Mouse (Mus musculus): ENCODE data around the gene Abcf1. TPM values are rescaled to one million over a fixed set of nuclear protein-coding genes. Genes with fewer than 3 reads are reported as not detected.

Gene Abcf1
- polyA plus RNA-seq, 1 experiment from 2014 or later, result 217 TPM

Other genes starting within 250 kb of the Abcf1 start
- gene Ier3, start 148.1 kb downstream of the Abcf1 start, polyA plus RNA-seq (2018), result 20.7 to 61.5 TPM (median 37.3 TPM) in 3 replicates
- 42.9 to 64.8 TPM (median 56.1 TPM) in 3 replicates for gene Flot1, start 146.5 kb downstream of the Abcf1 start, polyA plus RNA-seq (2018)
- gene Tubb5, start 131.5 kb downstream of the Abcf1 start, polyA plus RNA-seq (2018), result 187 to 603 TPM (median 205 TPM) in 3 replicates
- 12.5 to 32.8 TPM (median 22.9 TPM) in 3 replicates for gene Mdc1, start 128.2 kb downstream of the Abcf1 start, polyA plus RNA-seq (2018)
- 5.9 to 14.4 TPM (median 6.8 TPM) in 3 replicates for gene Nrm, start 108.4 kb downstream of the Abcf1 start, polyA plus RNA-seq (2018)
- 166 to 235 TPM (median 189 TPM) in 3 replicates for gene Ppp1r18, start 104.2 kb downstream of the Abcf1 start, polyA plus RNA-seq (2018)
- gene Dhx16, start 89.9 kb downstream of the Abcf1 start, polyA plus RNA-seq (2018), result 19.3 to 24.2 TPM (median 19.8 TPM) in 3 replicates
- gene 2310061I04Rik, start 72.3 kb downstream of the Abcf1 start, polyA plus RNA-seq (2018), result 26.7 to 32.7 TPM (median 27.9 TPM) in 3 replicates
- gene Atat1, start 59.7 kb downstream of the Abcf1 start, polyA plus RNA-seq (2018), result 3.8 to 11.5 TPM (median 6.7 TPM) in 3 replicates
- 31.2 to 75.1 TPM (median 49.9 TPM) in 3 replicates for gene Mrps18b, start 53.4 kb downstream of the Abcf1 start, polyA plus RNA-seq (2018)
- 27.4 to 97.8 TPM (median 35.0 TPM) in 3 replicates for gene Ppp1r10, start 53.3 kb downstream of the Abcf1 start, polyA plus RNA-seq (2018)
- gene Gnl1, start 10.1 kb upstream of the Abcf1 start, polyA plus RNA-seq (2018), result 24.9 to 38.6 TPM (median 28.9 TPM) in 3 replicates
- 8.8 to 13.9 TPM (median 9.5 TPM) in 3 replicates for gene Prr3, start 10.5 kb upstream of the Abcf1 start, polyA plus RNA-seq (2018)
- 34.5 to 71.7 TPM (median 59.9 TPM) in 3 replicates for gene H2-T24, start 50.8 kb upstream of the Abcf1 start, polyA plus RNA-seq (2018)
- gene H2-T23, start 63.1 kb upstream of the Abcf1 start, polyA plus RNA-seq (2018), result 196 to 602 TPM (median 274 TPM) in 3 replicates
- gene H2-T22, start 73.0 kb upstream of the Abcf1 start, polyA plus RNA-seq (2018), result 56.5 to 198 TPM (median 94.0 TPM) in 3 replicates
- gene Gm6034, start 73.2 kb upstream of the Abcf1 start, polyA plus RNA-seq (2018), result not detected in 3 replicates
- 0.16 to 0.64 TPM (median 0.34 TPM) in 3 replicates for gene Gm11127, start 88.6 kb upstream of the Abcf1 start, polyA plus RNA-seq (2018)
- gene Gm19684, start 151.9 kb upstream of the Abcf1 start, polyA plus RNA-seq (2018), result 0.22 to 0.67 TPM in 2 of 3 replicates, not detected in the other
- not detected in 3 replicates for gene Gm7030, start 159.7 kb upstream of the Abcf1 start, polyA plus RNA-seq (2018)
- gene Gm8909, start 198.8 kb upstream of the Abcf1 start, polyA plus RNA-seq (2018), result not detected in 3 replicates
- gene H2-T3, start 220.5 kb upstream of the Abcf1 start, polyA plus RNA-seq (2018), result not detected in 3 replicates